Mouse (Mus musculus) cerebellum, adult 2 months (tissue): ENCODE measurements at regions not wholly inside any gene's neighbourhood (a gene's known extent, or its start where the extent isn't known, plus 50 kb on each side); places are given as distances from the start of the nearest gene placed in this dataset.

Experiments
- DNase-seq, 2 experiments: peaks; one replicate each; pipeline ENCODE4 v3.0.0; 2021
- H3K27ac ChIP-seq: fragments of 200-500 bp; 2 replicates; pipeline ENCODE4 v1.5.1; 2012; ENCODE audit warnings: low read length, control low read depth, inconsistent platforms; ENCODE audit not compliant: insufficient read depth
- H3K27me3 ChIP-seq: fragments of 200-500 bp; 2 replicates; pipeline ENCODE4 v1.6.1; 2012; ENCODE audit warnings: inconsistent platforms, mild to moderate bottlenecking, low read length, moderate library complexity; ENCODE audit not compliant: control insufficient read depth, insufficient read depth
- H3K4me1 ChIP-seq: fragments of 200-500 bp; 2 replicates; pipeline ENCODE4 v1.6.1; 2011; ENCODE audit warnings: low read length; ENCODE audit not compliant: control insufficient read depth, insufficient read depth
- H3K4me3 ChIP-seq: fragments of 200-500 bp; replicated peaks from 2 replicates; pipeline ENCODE3; 2011; ENCODE audit warnings: mild to moderate bottlenecking, low read depth, low read length, control low read depth; ENCODE audit not compliant: insufficient read depth
- CTCF ChIP-seq: fragments of 200-500 bp; IDR thresholded peaks from 2 replicates; pipeline ENCODE4 v1.5.1; 2011; ENCODE audit warnings: low read depth, mild to moderate bottlenecking, control low read depth, low read length, moderate library complexity, borderline replicate concordance; ENCODE audit not compliant: insufficient read depth
- POLR2A ChIP-seq: fragments of 200-500 bp; IDR thresholded peaks from 2 replicates; pipeline ENCODE4 v1.6.1; 2011; ENCODE audit warnings: low read length, control low read depth, borderline replicate concordance; ENCODE audit not compliant: insufficient read depth
- WGBS: fragments of 180-500 bp; shearing (Covaris S2); methylation state at CpG from one replicate; pipeline ENCODE4 v1.1.7; 2018; 5-methylcytosine and 5-hydroxymethylcytosine counted together

GRCm38 (mm10) chr10:8962921-8963320 lies 77.1 kb upstream of the Sash1 start:
- Histone ChIP-seq H3K4me3 (no peak overlapping the region), H3K27me3 (no peaks in the 10 kb centered on the region), H3K27ac (no peak overlapping the region), H3K4me1 (no peaks in the 10 kb centered on the region)
- no peak for TF ChIP-seq POLR2A
- no peak for TF ChIP-seq CTCF
- no peak for DNase-seq
- 84% methylated on average over 5 of the region's 5 CpGs for WGBS

GRCm38 (mm10) chr10:8960964-8961675 lies 75.2 kb upstream of the Sash1 start:
- H3K27ac ChIP-seq, result no peak overlapping the region
- DNase-seq, result no peak
- H3K4me1 ChIP-seq, result no peaks in the 10 kb centered on the region
- TF ChIP-seq POLR2A, result no peak
- no peak for TF ChIP-seq CTCF
- H3K27me3 ChIP-seq, result no peaks in the 10 kb centered on the region
- WGBS, result 70% methylated on average over 10 of the region's 10 CpGs
- H3K4me3 ChIP-seq, result no peak overlapping the region

GRCm38 (mm10) chr10:8960275-8960960 lies 74.5 kb upstream of the Sash1 start:
- whole genome bisulfite sequencing, result 89% methylated on average over 9 of the region's 9 CpGs
- DNase-seq, result no peak
- TF ChIP-seq CTCF (no peak), POLR2A (no peak)
- H3K4me1 ChIP-seq, result no peaks in the 10 kb centered on the region
- no peak overlapping the region for H3K4me3 ChIP-seq
- H3K27ac ChIP-seq, result no peak overlapping the region
- H3K27me3 ChIP-seq, result no peaks in the 10 kb centered on the region

DNA sequence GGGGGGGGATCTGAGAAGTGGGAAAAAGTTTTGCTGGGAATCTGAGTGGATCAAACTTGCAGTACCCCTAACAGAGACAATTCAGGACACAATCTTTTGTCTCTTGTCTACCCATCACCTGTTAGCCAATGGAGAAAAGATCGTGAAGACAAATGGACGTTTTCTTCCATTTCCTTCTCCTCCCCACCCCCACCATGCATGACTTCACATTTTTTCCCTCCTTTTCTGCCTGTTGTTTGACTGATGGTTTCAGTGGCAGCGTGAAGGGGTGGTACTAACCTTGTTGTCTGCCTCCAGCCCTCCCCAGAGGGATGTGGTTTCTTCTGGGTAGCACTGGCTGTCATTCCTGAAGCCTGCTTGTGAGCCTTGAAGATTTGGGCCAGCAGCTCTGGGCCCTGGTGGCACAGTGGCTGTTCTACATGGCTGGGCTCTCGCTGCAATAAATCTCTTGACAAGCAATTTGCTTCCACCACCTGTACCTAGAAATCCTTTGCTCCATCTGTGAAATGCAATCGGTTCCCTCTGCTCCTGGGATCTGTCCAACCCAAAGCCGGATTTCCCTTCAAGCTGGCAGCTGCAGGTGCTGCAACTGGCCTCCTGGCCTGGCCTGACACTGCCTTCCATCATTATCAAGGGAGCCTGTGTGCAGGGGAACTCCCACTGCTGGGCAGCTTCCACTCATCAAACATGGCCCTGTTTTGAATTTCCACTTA lies 69.8 kb upstream of the Sash1 start:
- 30% methylated on average over 6 of the region's 6 CpGs for WGBS

DNA sequence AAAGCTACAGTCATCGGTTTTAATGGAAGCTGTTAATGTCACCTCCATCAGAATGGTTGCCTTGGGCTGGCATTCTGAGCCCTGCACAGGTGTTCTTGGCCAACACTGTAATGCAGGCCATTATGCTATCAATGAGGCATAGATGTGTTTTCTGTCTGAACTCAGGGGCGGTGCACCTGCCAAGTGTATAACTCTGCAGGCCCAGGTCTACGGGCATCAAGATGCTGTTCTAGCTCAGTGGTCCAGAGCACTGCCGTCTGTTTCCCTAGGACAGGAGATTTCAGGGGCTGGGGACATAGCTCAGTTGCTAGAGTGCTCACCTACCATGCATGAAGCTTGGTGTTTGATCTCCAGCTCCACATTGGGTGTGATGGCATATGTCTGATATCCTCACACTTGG lies 68.1 kb upstream of the Sash1 start:
- H3K4me3 ChIP-seq, result no peak overlapping the region
- no peak overlapping the region for H3K27ac ChIP-seq
- no peak for TF ChIP-seq POLR2A
- no peak for TF ChIP-seq CTCF
- no peaks in the 10 kb centered on the region for H3K27me3 ChIP-seq
- H3K4me1 ChIP-seq, result no peaks in the 10 kb centered on the region
- 87% methylated on average over 4 of the region's 4 CpGs for WGBS
- no peak for DNase-seq

More for the DNA sequence above, 69.8 kb upstream of the Sash1 start:
- TF ChIP-seq POLR2A (no peak), CTCF (no peak)
- no peaks in the 10 kb centered on the region for H3K27me3 ChIP-seq
- peak; percentile 36 to 57 for DNase-seq
- no peak overlapping the region for H3K27ac ChIP-seq
- no peaks in the 10 kb centered on the region for H3K4me1 ChIP-seq
- no peak overlapping the region for H3K4me3 ChIP-seq

GRCm38 (mm10) chr10:8952922-8953321 lies 67.1 kb upstream of the Sash1 start:
- DNase-seq, result no peak
- 93% methylated on average over 5 of the region's 5 CpGs for WGBS
- H3K27ac ChIP-seq, result no peak overlapping the region
- TF ChIP-seq POLR2A (no peak), CTCF (no peak)
- no peaks in the 10 kb centered on the region for H3K4me1 ChIP-seq
- no peaks in the 10 kb centered on the region for H3K27me3 ChIP-seq
- H3K4me3 ChIP-seq, result no peak overlapping the region

GRCm38 (mm10) chr10:8951937-8952336 lies 66.1 kb upstream of the Sash1 start:
- H3K4me3 ChIP-seq, result no peak overlapping the region
- TF ChIP-seq CTCF, result no peak
- TF ChIP-seq POLR2A, result no peak
- no peak overlapping the region for H3K27ac ChIP-seq
- DNase-seq, result no peak
- WGBS, result 84% methylated on average over 3 of the region's 3 CpGs
- no peaks in the 10 kb centered on the region for H3K27me3 ChIP-seq
- no peaks in the 10 kb centered on the region for H3K4me1 ChIP-seq

DNA sequence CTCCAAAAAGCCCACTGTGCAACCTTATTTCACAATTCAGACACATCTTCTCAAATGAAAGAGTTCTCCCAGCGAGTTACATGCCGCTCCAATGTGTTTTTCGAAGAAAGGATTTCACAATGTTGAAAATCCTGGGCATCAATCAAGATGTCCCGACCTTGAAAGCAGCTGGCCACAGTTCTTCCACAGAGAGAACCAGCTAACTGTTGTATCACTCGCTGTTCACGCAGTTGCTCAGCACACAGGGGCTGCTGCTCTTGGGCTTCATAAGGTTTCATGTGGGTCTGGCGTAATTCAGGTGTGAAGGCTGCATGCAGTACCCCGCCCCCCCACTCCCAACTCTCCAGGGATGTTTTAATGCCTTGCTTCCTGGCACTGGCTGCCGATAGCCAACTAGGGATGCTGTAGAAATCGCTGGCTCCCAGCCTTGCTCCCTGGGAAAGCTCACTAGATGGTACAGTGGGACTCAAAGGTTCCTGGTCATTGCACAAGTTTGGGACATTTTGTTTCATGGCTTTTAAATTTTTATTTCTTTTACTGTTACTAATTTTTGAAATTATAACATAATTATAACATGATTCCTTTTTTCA lies 65.5 kb upstream of the Sash1 start:
- Histone ChIP-seq H3K27me3 (no peaks in the 10 kb centered on the region), H3K4me3 (no peak overlapping the region), H3K4me1 (no peaks in the 10 kb centered on the region), H3K27ac (no peak overlapping the region)
- DNase-seq, result no peak
- WGBS, result 71% methylated on average over 10 of the region's 10 CpGs
- TF ChIP-seq CTCF (no peak), POLR2A (no peak)
